Mouse (Mus musculus) spleen, adult 12 weeks (tissue): ENCODE results near the gene Kcnip3.

Experiments
- DNase-seq: peaks from one replicate; pipeline ENCODE4 v3.0.0; 2022; ENCODE audit warnings: low spot score

The Kcnip3 gene

DNA sequence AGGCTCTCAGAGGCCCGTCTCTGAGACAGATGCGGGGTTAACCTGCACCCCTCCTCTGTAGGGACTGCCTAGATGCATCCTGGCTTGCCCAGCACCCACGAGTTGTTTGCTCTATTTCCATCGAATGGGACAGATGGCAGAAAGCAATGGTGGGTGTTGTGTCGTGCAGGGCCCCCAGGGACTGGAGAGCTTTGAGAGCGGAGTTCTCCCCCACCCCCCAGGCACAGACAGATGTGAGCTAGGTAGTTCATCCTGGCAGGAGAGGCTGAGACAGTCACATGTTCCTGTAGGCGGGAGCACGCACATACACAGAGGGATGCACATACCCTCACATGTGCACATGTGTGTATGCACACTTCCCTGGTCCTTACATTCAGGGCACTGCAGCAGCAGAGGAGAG lies 4.8 kb downstream of the Kcnip3 start:
- DNase-seq: no peak

DNA sequence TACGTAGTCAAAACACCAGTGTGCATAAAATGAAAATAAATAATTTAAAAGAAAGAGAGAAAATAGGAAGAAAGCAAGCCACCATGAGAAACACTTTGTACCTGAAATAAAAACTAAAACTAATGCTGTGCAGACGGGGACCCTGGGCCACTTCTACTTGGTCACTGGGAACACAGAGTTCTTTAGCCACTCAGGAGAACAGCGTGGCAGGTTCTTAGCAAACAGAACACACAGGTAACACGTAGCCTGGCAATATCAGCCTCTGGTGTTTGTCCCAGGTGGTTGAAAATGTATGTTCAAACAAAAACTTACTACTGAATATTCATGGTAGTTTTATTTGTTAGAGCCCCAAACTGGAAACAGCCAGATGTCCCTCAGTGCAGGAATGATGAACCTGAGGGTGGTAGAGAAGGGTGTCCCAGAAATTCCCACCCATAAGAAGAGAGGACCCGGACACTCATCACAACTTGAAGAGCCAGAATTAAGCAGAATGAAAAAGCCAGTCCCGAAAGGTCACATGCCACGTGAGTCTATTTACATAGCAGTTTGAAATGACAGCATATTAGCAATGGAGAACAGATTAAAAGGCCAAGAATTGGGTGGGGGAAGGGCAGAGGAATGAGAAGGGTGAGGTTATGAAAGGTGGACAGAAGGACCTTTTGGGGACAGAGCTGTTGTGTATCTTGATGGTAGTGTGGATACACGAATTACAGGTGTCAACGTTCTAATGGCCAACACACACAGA lies 7.3 kb downstream of the Kcnip3 start:
- no peak for DNase-seq

DNA sequence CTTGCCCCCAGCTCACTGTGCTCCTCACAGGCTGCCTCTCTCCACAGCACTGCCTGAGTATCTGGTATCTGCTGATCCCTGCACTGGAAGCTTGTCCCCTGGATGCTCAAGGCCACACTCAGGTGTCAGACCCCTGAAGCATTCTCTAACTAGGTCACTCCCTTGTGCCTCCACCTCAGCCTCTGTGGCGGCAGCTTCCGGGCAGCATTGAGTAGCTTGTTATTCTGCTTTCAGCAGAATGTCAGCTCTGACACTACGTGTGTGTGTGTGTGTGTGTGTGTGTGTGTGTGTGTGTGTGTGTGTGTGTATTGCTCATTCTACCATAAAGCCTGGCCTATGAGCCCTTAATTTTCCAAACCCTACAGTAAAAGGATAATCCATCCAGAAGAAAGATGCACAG lies 8.7 kb downstream of the Kcnip3 start:
- no peak for DNase-seq

DNA sequence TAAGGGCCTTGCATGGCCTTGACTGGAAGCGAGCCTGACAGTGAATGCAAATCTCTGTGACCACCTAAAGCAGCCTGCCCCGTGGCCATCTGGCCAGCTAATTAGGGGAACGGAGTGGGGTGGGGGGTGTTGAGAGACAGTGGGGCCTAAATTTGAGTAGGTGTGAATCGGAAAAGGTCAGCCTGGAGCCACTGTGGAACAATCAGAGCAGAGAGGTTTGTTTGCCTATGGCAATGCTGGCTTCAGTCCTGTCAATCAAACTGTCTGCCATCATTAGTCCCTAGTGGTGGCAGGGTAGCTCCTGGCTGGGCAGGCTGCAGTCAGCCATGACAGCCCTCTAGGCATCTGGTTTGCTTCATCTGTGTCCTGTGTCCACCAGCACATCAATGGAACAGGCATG lies 10.5 kb downstream of the Kcnip3 start:
- DNase-seq: no peak

DNA sequence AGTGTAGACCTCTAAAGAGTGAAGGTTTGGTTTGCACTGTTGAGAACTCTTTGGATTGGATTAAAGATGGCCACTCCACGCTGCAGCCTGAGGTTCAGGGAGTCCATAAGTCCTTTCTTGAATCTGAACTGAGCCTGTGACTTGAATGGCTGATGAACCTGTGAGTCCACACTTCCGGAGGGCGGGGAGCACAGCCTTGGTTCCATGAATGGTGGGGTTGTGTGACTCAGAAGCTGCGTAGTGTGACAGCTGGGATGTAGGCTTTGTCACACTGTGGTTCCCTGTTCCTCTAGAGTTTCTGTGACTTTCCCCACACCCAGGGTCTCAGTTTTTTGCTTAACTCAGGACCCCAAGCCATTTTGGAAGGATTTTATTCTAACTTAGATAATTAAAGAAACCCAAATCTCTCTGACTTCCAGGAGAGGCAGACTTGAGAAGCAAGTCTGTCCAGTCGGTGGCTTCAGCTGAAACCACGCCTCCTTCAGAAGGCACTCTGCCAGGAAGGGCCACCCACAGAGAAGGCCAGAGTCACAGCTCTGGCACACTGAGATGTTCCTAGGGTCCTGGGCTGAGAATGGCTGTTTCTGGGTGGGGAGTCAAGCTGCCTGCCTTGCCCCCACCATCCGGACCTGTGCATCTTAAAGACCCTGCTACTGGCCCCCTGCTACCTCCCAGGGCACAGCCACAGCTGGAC lies 13.8 kb downstream of the Kcnip3 start:
- no peak for DNase-seq

DNA sequence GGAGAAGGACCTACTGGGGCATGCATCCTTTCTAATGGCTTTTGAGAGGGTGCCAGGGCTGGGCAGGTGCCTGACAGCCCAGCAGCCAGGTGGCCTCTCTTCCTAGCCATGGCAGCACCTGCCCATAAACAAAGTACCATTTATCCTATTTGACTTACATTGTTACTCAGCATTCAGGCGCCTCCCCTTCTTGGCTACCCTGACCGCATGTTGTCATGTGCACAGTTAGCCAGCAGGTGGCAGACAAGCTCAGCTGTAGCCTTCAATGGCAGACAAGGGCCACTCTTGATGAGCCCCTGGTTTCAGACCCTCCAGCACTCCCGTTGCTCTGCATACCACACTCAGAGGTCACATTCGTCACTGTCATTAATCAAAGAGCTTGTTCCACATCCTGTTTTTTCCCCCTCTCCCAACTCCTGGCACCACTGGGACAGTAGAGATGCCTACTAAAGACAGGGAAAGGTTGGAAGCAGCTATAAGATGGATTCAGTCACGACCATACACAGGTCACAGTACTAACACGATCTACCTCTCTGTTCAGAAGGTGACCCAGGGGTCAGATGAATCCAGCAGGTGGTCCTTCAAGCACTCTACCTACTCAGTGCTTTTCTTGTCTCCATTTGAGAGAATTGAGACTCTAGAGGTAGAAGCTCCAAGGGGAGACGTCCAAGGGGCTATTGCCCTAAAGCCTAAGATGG lies 14.7 kb downstream of the Kcnip3 start:
- DNase-seq: peak; percentile 40

DNA sequence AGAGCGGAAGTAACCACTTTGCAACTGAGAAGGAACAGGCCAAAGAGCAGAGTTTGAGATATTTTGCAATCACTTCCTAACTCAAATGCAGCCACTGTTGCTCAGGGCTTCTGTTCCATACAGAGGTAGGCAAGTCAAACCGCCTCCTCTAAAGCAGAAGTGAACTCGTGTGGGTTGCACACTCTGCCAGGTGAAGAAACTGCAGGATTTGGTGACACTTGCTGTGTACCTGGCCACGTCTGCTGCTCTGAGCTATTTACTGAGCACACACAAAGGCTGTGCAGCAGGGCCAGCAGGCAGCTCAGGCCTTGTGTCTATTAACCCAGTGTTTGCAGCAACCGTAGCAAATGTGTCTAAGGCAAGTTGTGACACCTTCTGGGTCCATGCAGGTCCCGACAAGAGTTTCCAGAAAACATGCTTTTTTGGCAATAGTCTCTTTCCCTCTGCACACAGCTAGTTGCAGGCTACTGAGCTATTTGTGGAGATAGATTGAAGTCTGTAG lies 15.7 kb downstream of the Kcnip3 start:
- no peak for DNase-seq

DNA sequence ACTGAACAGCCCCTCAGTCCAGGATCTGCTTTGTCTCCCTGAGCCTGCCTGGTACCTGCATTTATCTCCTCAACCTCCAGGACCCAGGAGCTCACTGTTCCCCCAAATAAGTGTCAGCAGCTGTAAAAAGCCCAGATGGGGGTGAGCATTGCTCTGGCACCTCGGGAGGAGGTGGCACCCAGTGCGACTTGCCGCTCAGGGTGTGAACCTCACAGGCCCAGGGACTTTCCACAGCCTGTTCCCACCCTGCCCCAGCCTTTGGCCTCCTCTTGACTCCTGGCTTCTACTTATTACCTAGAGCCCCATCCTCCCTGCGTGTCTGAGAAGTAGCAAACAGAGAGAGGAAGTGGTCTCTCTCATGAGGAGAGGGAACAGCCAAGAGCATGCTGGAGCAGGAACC lies 16.7 kb downstream of the Kcnip3 start:
- no peak for DNase-seq

DNA sequence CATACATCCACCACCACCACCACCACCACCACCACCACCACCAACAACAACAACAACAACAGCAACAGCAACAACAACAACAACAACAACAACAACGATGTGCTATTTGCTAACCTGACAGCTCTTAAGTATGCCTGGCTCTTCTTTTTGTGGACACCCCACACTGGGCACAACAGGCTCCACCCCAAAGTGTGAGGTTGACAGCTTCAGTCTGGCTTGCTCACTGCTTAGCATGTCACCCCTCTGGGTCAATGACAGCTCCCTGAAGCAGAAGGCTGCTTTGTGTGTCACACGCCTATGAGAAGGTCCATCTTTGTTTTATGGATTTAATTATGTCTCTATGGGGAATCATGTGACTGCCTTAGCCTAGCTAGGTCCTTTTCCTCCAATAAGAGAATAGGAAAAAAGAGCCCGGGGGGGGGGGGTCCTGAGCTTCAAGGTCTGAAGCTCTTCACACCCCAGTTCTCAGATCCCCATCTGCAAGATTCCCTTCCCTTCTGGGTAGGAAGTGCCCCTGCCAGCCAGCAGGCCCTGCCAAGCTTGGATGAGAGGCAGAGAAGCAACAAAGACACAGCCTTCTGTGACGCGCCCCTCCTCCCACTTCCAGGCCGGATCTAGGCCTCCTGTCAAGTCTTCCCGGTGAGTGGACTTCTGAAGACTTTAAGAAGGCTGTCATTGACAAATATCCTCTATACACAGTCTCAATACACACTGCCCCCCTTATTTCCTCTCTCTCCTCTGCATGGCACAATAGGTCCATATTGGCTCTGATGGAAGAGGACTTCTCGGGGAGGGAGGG lies 17.9 kb downstream of the Kcnip3 start:
- no peak for DNase-seq

DNA sequence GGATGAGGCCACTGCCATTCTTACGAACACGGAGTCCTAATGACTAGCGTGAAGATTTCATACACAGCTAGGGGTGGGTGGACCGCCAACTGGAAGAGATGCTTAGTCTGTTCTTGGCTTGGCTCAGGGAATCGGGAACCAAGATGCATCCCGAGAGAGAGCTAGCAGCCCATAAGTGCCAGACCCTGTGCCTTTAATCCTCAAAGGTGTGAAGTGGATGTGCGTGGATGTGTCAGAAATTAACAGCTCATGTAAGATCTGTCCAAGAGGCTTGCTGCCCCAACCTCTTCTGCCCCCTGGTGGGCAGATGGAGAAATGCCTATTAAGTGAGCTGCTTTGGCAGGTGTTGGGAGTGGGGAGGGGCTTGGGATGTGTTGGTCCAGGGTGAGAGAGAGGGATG lies 20.8 kb downstream of the Kcnip3 start:
- no peak for DNase-seq

DNA sequence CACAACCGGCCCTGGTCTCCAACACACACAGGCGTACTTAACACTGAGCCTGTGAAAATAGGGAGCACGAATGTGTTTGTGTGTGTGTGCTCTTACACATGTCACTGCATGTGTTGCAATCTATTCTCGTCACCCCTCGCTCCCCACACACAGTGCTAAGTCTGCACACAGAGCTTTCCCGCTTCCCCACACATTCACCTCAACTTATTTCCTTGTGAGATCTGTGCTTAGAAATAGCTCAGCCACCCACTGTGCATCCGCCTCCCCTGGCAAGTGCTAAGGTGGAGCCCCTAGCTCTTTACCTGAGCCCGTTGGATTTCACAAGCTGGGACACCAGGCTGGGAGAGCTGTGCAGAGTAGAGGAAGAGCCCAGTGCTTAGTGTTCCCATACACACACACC lies 23.1 kb downstream of the Kcnip3 start:
- DNase-seq: no peak

DNA sequence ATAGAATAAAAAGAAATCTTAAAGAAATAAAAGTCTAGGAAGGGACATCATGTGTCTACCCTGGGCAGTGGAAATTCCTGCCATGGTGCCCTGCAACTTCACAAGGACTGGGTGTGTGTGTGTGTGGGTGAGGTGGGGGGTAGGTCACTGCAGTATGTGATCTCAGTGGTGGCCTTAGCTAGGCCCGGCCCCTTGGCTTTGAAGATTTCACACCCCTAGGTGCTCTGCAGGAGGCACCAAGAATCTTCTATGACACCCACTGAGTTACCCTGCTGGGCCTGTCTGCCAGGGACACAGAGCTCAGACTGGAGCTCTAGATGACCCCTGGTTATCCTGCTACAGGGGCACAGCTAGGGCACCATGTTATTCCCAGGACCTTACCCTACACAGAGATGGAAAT lies 25.6 kb downstream of the Kcnip3 start:
- no peak for DNase-seq

DNA sequence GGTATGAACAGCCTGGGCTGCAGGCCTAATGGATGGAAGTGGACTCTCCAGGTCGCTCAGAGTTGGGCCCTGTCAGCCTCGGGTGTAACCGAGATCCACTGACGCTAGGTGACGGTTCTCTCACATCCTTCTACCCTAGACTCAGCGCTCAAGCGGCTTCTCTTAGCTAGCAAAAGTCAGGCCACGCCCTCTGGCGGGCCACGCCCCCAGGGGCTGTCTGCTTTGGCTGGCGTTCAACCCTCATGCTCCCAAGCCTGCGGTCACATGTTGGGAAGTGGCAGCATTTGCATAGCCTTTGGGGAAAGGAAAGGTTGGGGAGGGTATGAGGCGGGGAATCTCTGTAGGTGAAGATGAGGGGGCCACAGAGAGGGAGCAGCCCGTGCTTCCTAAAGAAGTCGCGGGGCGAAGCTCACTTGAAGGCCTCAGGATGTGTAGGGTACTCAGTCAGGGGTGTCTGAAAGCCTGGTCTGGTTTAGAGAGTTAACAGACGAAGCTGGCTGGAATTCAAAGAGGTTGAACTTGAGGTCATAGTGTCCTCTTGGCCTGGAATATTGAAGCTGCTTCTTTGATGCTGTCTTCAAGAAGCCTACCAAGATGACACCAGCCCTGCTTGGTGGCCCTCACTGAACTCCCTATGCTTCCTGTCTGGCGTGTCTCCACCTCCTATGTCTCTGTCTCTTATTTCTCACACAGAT lies 37.3 kb downstream of the Kcnip3 start:
- DNase-seq: no peak

DNA sequence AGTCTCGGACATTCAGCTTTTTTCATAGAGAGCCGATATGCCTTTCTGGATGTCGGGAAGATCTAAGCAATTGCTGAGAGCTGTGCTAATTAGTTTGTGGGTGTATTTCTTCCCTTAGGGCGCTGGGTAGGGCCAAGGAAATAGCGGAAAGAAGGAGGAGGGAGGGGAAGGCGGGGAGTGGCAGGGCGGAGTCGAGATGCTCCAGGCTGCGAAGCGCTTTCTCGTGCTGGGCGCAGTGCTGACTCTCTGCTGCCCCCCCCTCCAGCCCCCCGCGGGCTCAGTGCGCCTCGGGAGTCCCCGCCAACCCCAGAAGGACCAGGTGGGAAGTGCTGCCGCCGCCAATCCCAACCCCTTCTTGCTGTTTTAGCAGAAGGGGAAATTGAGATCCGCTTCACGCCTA lies 38.9 kb downstream of the Kcnip3 start:
- no peak for DNase-seq

DNA sequence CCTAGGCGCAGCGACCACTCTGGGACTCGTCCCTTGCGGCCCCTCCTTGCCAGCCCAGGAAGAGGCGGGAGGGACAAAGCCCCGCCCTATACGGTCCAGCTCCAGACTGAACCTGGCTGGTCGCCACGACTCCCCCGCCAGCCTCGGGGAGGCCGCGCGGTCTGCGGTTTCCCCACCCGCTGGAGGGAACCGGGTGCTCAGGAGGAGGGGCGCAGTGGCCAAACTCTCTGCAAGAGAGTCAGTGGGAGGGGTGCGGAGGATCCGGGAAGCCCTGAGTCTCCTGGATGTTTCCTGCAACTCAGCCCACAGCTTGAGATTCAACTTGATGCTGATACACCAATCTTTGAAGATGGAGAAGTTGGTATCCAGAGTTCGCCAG lies 39.4 kb downstream of the Kcnip3 start:
- no peak for DNase-seq

DNA sequence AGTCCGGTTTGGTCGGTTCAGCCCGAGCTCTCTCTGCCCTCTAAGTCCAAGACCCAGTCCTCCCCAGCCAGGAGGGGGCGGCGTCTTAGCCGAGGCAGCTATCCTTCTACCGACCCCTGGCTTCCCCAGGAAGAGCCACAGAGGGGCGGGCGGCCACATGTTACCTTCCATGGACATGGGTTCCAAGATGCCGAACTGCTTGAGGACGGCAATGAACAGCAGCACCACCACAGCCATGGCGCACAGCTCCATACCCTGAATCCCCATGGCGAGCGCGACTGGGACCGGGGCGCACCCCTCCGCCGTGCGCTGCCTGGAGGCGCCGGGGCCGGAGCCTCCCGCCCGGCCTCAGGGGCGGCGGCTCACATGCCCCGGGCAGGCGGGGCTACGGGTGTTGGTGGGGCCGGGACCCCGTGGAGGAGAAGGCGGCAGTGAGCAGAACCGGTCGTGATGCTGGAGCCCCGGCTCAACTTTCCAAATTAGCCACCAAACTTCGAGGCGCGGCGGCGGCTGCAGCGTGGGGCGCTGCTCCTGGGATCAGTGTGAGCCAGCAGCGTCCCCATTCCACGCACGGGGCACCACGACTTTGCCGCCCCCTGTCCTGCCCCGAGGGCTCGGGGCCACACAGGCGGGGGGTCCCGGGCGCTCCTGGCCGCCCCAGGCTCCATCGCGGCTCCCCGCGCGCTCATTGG lies 39.9 kb downstream of the Kcnip3 start:
- DNase-seq: no peak

DNA sequence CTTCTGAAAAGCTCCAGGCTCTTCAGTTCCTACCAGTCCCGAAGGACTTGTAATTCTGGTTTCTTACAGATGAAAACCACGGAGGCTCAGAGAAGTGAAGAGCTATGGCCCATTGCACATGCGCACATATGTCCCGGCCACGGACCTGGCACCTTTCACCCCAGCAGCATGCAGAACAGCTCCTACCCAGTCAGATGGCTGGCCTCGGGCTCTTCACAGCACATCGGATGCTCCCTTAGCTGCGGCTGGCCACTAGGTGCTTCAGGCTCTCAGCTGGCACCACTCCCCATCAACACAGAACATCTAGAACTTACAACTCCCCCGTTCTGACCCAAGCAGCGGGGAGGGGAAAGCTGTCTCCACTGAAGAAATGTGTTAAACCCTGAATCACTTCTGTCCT lies 42.1 kb downstream of the Kcnip3 start:
- DNase-seq: no peak

DNA sequence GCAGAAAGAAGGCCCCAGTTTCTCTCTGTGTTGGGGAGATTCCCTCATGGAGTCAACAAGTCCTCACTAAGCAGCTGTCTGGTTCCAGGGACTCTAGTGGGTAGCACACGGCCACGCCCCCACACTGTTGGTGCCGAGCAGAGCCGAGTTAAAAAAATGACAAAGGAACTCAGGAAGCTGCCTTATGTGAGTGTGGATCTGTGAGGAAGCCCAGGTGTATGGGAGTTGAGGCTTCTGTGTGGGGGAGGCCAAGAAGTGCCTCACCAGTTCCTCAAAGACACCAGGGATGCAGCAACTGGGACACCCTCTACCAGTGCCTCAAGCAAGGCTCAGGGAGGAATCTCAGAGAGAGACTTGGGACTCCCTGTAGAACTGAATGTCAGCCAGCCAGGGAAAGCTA lies 42.7 kb downstream of the Kcnip3 start:
- no peak for DNase-seq

DNA sequence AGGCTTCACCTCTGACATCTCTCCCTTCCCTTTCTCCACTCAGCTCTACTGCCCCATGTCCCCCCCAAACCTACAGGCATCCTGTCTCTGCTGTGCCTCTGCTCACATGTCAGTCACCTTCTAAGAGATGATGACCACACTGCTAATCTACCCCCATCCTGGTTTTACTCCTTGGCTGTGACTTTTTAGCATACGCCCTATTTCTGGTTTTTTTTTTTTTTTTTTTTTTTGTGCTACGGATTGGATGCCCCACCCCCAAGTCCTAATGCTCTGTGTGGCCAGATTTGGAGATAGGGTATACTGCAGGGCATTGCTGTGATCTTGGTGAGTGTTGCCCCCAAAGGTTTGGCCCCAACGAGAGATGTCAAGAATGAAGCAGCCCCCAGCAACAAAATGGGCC lies 49.6 kb downstream of the Kcnip3 start:
- no peak for DNase-seq

DNA sequence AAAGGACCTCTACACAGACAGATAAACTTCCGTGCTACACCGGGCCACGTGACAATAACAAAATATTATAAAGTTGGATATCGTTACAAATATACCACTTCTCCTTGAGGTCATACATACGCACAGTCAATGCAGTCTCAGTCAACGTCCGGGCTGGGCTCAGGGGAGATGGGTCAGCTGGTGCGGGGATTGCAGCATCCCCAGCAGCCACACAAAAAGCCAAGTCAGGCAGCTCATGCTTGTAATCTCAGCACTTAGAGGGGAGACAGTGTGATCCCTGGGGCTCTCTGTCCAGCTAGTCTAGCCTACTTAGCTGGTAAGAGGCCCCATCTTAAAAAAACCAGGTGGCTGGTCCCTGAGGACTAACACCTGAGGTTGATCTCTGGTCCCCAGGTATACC lies 50.6 kb downstream of the Kcnip3 start:
- DNase-seq: no peak

DNA sequence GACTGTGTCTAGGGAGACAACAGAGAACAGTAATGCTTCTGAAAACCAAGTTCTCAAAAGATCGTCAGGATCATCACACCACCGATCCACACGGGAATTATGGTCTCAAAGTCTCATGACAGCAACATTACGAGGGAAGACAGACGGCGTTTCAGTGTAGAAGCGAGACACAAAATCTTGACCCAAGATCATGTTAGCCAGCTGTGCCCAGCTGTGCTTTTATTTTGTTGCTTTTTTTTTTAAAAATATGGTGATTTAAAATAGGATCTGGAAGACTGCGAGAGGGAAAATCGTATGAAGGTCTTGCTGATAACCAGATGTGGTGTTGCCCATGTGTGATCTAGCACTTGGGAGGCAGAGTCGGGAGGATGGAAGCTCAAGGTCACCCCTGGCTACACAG lies 51.2 kb downstream of the Kcnip3 start:
- no peak for DNase-seq
